Mouse (Mus musculus) heart, adult 2 months (tissue): ENCODE results near the gene Trpc4ap.

Experiments
- CTCF ChIP-seq: fragments of 200-600 bp; IDR thresholded peaks from 2 replicates; pipeline ENCODE4 v1.8.1; 2022; ENCODE audit warnings: antibody characterized with exemption, mild to moderate bottlenecking, moderate library complexity
- POLR2A ChIP-seq: fragments of 200-500 bp; IDR thresholded peaks from 2 replicates; pipeline ENCODE4 v1.6.1; 2011; ENCODE audit warnings: mild to moderate bottlenecking, low read depth, low read length, control low read depth; ENCODE audit not compliant: insufficient read depth

DNA sequence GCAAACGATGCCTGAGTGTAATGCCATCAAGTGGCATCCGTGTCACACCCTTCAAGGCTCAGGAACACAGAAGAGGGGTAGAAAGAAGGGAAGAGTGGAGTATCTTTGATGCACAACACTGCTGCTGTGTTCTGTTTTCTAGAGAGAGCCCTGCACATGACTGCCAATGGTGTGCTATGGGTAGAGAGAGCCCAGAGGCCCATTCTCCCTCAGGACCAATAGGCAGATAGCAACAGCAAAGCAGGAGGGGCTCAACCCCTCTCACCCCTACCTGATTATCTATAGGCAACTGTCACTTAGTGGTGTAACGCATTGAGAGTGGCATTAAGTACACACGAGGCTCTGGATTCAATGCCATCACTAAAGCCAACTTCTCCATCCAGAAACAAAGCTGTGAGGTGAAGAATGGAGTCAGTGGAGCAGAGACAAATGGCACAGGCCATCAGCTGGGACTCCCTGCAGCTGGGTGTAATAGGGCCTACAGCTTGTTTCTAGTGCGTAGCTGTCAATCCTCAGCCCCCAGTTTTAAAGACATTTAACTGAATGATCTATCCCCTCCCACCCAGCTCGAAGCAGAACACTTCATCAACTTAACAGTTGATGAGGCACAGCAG lies 36.3 kb downstream of the Trpc4ap start:
- TF ChIP-seq POLR2A = no peak
- no peak for TF ChIP-seq CTCF
